9 mouse cellular contexts compared by ENCODE assay signal in genomic region chr19:16557971-16558370, GRCm38 (mm10).
DNase-seq lines count a peak whose midpoint lies in the region; ATAC-seq and TF ChIP-seq lines count a peak whose summit lies in the region.
"Had no signal": no experiment of that assay in that cellular context is flagged by ENCODE, and none has a peak within 500 bp of the region (broad histone marks: within the 10 kb centered on the region; RNA-seq: fewer than 3 reads in every experiment).

No protein-coding gene starts in this region.

- ATAC-seq in stomach, embryonic 15.5 days (ENCODE audit: insufficient read depth, low FRiP score, low read depth): no peak

- WGBS in stomach, embryonic 15.5 days: 76% methylated on average over 5 of the region's 5 CpGs

- no peaks in the 10 kb centered on the region for H3K9me3 ChIP-seq in stomach, embryonic 15.5 days
- H3K9me3 ChIP-seq: neural tube, embryonic 13.5 days had no signal

- no peak overlapping the region for H3K4me3 ChIP-seq in embryonic fibroblast, embryonic 13.5 days (ENCODE audit: insufficient read depth, low read length)
- H3K4me3 ChIP-seq in stomach, embryonic 15.5 days (replicated peaks): no peak overlapping the region
- H3K4me3 ChIP-seq: neural tube, embryonic 13.5 days had no signal

- H3K27ac ChIP-seq in embryonic fibroblast, embryonic 13.5 days (ENCODE audit: insufficient read depth, low read length): peak overlapping the region; percentile 59
- peak overlapping the region; percentile 9 for H3K27ac ChIP-seq in stomach, embryonic 15.5 days
- H3K27ac ChIP-seq: neural tube, embryonic 13.5 days had no signal

- TF ChIP-seq CTCF in embryonic fibroblast, embryonic 13.5 days (IDR thresholded peaks at IDR 0.05; ENCODE audit: borderline replicate concordance, insufficient read depth, low read length): peak; percentile 51; the same call in 1 of the 2 replicates

- peak; percentile 41 for DNase-seq in adrenal gland, postnatal 14 days
- no peak for DNase-seq in adrenal gland, adult 2 months
- peak; percentile 17 for DNase-seq in lung, postnatal 14 days
- DNase-seq in lung, postnatal 4 days: no peak
- no peak for DNase-seq in right cerebral cortex, adult 18-20 months
- DNase-seq in ovary, postnatal 36 days (ENCODE audit: low spot score): no peak

- no peak overlapping the region for H3K9ac ChIP-seq in stomach, embryonic 15.5 days
- H3K9ac ChIP-seq: neural tube, embryonic 13.5 days had no signal

- peaks cover 10% of the 10 kb centered on the region for H3K4me1 ChIP-seq in embryonic fibroblast, embryonic 13.5 days (ENCODE audit: control insufficient read depth, insufficient read depth, low read length)
- peaks cover 13% of the 10 kb centered on the region for H3K4me1 ChIP-seq in stomach, embryonic 15.5 days
- H3K4me1 ChIP-seq: neural tube, embryonic 13.5 days had no signal

- no peak overlapping the region for H3K4me2 ChIP-seq in stomach, embryonic 15.5 days
- H3K4me2 ChIP-seq: neural tube, embryonic 13.5 days had no signal

- TF ChIP-seq POLR2A in embryonic fibroblast, embryonic 13.5 days (IDR thresholded peaks at IDR 0.05; ENCODE audit: low read depth, low read length): no peak

- no peaks in the 10 kb centered on the region for H3K27me3 ChIP-seq in stomach, embryonic 15.5 days (replicated peaks)
- H3K27me3 ChIP-seq: neural tube, embryonic 13.5 days had no signal

- no peaks in the 10 kb centered on the region for H3K36me3 ChIP-seq in stomach, embryonic 15.5 days
- H3K36me3 ChIP-seq: neural tube, embryonic 13.5 days had no signal

Comparison
In these comparisons a context has a peak if more than half of its experiments do, and no peak if none do; other contexts are left out.
1. DNase-seq: peak in adrenal gland, postnatal 14 days (single experiment) and lung, postnatal 14 days (single experiment); none in adrenal gland, adult 2 months (single experiment), lung, postnatal 4 days (0 of 2), right cerebral cortex, adult 18-20 months (single experiment) and ovary, postnatal 36 days (single experiment).